Mouse (Mus musculus) CD8-positive naive resting alpha-beta T cell, adult 2 months (primary cell): ENCODE measurements around the gene Palmd.

Source experiments
- DNase-seq, 2 experiments: peaks; one replicate each; pipeline ENCODE4 v3.0.0; 2022; ENCODE audit warnings: low read depth in 2 of 2, low spot score in 2 of 2

Palmd gene

DNA sequence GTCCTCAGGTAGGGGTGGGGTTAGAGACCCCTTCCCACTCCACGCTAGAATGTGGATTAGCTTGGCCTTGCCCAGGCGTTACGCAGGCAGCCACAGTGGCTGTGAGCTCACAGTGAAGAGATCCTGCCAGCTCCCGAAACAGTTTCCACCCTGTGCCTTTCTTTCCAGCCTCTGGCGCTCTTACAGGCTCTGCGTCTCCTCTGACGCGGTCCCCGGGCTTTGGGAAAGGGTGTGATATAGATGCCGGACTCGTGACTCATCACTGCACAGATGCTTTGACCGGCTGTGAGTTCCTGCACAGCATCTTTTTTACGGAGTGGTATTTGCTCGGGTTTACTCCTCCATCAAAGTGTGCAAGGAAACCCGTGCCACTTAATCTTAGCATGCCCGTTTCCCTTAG, 62.9 kb downstream of the Palmd start:
- no peak for DNase-seq

DNA sequence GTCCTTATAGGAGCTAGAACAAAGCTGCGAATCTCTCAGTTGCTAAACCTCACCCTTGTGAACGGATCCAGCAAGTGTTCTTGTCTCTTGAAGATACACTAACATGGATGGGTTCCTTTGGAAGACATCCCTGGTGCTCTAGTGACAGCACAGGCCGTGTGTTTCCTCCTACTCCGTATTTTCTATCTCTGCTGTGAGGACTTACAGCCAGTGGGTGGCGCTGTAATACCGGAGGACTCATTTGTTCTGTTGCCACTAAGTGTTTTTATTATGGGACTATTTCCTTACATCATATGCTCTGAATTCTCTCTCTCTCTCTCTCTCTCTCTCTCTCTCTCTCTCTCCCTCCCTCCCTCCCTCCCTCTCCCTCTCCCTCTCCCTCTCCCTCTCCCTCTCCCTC, 64.6 kb downstream of the Palmd start:
- DNase-seq: no peak

DNA sequence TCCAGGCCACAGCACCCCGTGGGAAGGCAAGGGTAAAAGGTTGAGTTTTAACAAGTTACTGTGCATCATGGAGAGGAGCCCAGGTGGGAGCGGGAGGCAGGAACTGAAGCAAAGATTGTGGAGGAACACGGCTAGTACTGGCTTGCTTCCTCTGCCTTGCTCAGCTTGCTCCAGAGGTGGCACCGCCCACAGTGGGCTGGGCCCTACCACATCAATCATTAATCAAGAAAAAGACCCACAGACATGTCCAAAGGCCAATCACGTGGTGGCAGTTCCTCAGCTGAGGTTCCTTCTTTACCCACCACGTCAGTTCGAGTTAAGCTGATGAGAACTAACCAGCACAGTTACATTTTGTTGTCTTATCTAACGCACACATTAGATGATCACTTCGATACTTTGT, 75.9 kb downstream of the Palmd start:
- DNase-seq: no peak

DNA sequence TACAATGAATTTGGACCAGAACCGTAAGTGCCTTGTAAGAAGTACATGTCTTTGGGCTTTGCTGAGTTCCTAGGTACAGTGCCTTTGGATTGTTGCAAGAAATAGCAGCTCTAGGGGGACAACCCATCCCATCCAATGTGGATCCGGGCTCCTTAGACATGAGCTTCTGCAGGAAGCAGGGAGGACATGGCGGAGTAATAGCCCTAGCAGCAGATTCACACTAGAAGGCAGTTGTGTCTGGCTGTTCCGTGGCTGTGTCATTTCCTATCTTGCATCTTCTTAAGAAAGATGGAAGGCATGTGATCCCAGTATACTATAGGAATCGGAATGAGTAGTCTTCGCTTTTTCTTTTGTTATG, 76.6 kb downstream of the Palmd start:
- no peak for DNase-seq

DNA sequence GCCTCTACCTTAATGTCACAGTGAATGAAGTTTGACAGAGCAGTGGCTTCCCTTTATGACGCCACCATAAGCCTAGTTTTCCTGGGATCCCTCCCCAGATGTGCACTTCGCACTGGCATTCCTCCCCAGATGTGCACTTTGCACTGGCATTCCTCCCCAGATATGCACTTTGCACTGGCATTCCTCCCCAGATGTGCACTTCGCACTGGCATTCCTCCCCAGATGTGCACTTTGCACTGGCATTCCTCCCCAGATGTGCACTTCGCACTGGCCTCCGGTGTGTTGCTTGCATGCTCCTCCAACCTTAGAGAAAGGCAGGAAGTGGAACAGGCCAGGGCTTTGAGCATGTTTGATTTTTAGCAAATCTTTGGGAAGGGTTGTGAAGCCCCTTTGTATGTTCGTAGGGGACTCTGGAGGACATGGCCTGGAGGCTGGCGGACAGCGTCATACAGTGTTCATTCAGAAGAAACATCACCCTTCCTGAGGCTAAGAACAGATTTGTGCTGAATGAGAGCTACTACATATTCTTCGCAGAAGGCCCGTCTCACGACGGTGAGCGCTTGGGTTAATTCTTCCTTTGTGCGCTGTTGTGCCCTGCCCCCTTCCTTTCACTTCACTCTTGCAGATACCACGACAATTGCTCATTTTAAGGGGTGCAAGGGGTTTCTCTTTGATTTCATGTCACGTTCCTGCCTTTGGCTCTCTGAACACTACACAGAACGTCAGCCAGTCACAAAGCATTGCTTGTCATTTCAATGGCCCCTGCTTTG, 77.2 kb downstream of the Palmd start:
- no peak for DNase-seq

DNA sequence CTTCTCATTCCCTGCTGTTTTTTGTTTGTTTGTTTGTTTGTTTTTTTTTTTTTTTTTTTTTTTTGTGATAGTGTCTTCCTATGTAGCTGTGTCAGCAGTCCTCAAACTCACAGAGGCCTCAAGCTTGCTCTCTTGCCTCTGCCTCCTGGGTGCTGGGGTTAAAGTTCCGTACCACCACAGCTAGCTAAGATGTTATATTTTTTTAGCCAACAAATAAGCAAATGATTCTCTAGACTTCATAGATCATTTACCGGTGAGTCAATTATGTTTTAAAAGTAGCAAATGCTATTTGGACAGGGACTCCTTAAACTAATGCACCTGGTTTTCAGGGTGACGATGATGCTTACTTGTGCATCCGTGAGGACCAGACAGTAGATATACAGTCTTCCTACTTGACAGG, 78.2 kb downstream of the Palmd start:
- DNase-seq: no peak

DNA sequence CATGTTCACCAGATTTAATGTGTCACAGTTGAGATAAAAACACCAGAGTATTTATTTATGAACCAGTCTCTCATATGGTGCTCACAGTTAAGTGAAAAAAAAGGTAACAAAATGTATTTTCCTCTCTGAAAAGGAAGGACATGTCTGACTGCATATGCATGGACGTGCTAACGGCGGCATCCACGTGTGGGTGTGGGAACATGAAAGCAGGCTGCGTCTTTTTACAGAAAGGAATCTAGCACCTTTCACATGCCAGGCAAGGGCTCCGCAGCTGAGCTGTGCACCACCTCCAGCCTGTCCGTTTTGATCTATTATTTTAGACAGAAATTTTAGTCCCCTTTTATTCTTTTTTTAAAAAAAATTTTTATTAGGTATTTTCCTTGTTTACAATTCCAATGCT, 79.4 kb downstream of the Palmd start:
- DNase-seq: no peak

DNA sequence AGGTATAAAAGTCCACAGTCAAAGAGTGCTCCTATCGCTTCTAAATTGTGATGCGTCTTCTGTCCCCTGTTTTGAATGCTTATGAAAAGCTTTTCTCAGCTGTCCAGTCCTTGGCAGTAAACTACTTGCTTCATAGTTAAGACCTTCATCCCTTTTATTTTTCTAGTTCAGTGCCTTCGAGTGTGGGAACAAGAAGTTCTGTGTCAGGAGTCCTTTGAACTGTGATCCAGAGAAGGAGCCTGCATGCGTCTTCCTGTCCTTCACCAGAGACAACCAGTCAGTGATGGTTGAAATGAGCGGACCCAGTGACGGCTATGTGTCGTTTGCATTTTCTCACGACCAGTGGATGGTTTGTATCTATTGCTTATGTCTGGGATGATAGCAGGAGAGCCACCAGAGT, 83.8 kb downstream of the Palmd start:
- no peak for DNase-seq

DNA sequence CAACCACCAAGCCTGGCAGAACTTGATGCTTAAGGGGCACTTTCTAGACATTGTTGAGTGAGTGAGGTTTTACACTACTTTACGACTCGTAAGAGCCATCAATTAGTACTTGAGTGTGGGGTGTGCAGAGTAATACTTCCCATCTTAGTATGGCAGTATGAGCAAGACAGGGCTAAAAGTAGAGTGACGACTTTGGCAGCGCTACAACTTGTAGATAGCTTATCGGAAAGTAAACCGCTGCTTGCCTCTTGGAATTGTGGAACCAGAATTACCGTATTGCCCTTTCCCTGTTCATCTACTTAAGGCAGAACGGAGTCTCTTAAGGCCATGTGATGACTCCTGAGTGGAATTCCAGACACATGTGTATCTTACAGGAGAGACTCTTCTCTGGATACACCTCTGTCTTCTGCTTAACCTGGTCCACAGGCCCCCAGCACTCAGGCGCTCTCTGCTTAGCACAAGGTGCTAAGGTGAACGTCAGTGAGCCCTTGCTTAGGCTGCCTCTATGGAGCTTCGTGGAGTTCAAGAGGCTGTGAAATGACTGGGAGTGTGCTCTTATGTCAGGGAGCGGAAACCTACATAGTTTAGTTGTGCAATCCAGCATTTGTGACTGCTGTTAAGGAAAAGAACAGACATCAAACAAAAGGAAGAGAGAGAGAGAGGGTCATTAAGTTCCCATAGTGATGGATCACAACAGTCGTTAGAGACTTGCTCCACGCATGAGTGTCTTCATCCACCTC, 86.4 kb downstream of the Palmd start:
- no peak for DNase-seq

DNA sequence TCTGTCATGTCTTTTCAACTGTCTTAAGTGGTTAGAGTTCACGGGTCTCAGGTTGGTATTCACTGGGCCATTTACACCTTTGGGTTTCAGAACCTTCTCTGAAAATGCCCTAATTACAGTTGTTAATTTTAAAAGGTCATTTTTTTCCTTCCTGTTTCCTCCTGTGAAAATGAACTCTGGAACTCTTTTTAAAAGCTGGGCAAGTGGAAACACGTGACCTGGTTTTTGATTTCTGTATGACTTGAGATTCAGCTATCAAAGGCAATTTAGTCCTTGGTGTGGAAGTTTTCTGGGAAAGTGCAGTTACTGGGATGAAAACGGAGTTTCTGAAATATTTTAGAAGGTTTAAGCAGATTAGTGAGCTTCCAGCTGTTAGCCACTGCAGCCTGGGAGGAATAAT, 98.4 kb downstream of the Palmd start:
- DNase-seq: no peak
